Mouse (Mus musculus) stomach, postnatal 0 days (tissue): Measurements from ENCODE around the gene Arpp21.

Experiments
- CTCF ChIP-seq: IDR thresholded peaks from 2 replicates; pipeline ENCODE4 v1.5.1; 2016; ENCODE audit warnings: antibody characterized with exemption, low read depth, mild to moderate bottlenecking, moderate library complexity
- EP300 ChIP-seq: optimal IDR thresholded peaks from 2 replicates; pipeline ENCODE3; 2016; ENCODE audit warnings: antibody characterized with exemption

GRCm38 (mm10) chr9:112272426-112272969, 36.8 kb upstream of the Arpp21 start:
- TF ChIP-seq CTCF (no peak), EP300 (no peak)
